Mouse (Mus musculus): ENCODE data around the gene Slc9b1. TPM values are rescaled to one million over a fixed set of nuclear protein-coding genes. Genes with fewer than 3 reads are reported as not detected.

The Slc9b1 gene
- polyA plus RNA-seq, 1 experiment from 2014 or later: not detected

- no peaks in the 10 kb centered on the region for H3K27me3 ChIP-seq (replicated peaks)
These were observed 29.5 kb upstream of the Slc9b1 start for GRCm38 (mm10) chr3:135318331-135318730.

GRCm38 (mm10) chr3:135324354-135324753 is 23.5 kb upstream of the Slc9b1 start:
- Histone ChIP-seq H3K36me3 (no peaks in the 10 kb centered on the region), H3K4me1 (replicated peaks) (no peaks in the 10 kb centered on the region), H3K4me2 (no peak overlapping the region), H3K27me3 (replicated peaks) (no peaks in the 10 kb centered on the region), H3K9ac (no peak overlapping the region), H3K4me3 (no peak overlapping the region), H3K9me3 (replicated peaks) (no peaks in the 10 kb centered on the region), H3K27ac (ENCODE audit: poor library complexity, severe bottlenecking) (no peak overlapping the region)
- ATAC-seq (ENCODE audit: insufficient number of reproducible peaks, low FRiP score): no peak
- WGBS: 75% methylated on average over 6 of the region's 6 CpGs

More at GRCm38 (mm10) chr3:135318331-135318730, 29.5 kb upstream of the Slc9b1 start:
- H3K36me3 ChIP-seq: no peaks in the 10 kb centered on the region
- no peak overlapping the region for H3K4me3 ChIP-seq
- H3K4me2 ChIP-seq: no peak overlapping the region
- ATAC-seq (ENCODE audit: insufficient number of reproducible peaks, low FRiP score): no peak
- 62% methylated on average over 11 of the region's 11 CpGs for WGBS
- no peak overlapping the region for H3K27ac ChIP-seq (ENCODE audit: poor library complexity, severe bottlenecking)
- peaks cover 4% of the 10 kb centered on the region; the same call in 1 of the 2 replicates for H3K9me3 ChIP-seq (replicated peaks)
- no peaks in the 10 kb centered on the region for H3K4me1 ChIP-seq (replicated peaks)
- H3K9ac ChIP-seq: no peak overlapping the region

GRCm38 (mm10) chr3:135327176-135327575 is 20.7 kb upstream of the Slc9b1 start:
- 73% methylated on average over 6 of the region's 6 CpGs for WGBS
- no peak overlapping the region for H3K9ac ChIP-seq
- H3K4me3 ChIP-seq: no peak overlapping the region
- H3K27ac ChIP-seq (ENCODE audit: poor library complexity, severe bottlenecking): no peak overlapping the region
- H3K9me3 ChIP-seq (replicated peaks): no peaks in the 10 kb centered on the region
- H3K4me2 ChIP-seq: no peak overlapping the region
- H3K4me1 ChIP-seq (replicated peaks): no peaks in the 10 kb centered on the region
- ATAC-seq (ENCODE audit: insufficient number of reproducible peaks, low FRiP score): no peak
- H3K27me3 ChIP-seq (replicated peaks): no peaks in the 10 kb centered on the region
- H3K36me3 ChIP-seq: no peaks in the 10 kb centered on the region

- Histone ChIP-seq H3K9ac (no peak overlapping the region), H3K36me3 (no peaks in the 10 kb centered on the region), H3K4me1 (replicated peaks) (no peaks in the 10 kb centered on the region), H3K9me3 (replicated peaks) (no peaks in the 10 kb centered on the region), H3K27me3 (replicated peaks) (no peaks in the 10 kb centered on the region), H3K4me2 (no peak overlapping the region), H3K27ac (ENCODE audit: poor library complexity, severe bottlenecking) (no peak overlapping the region), H3K4me3 (no peak overlapping the region)
- no peak for ATAC-seq (ENCODE audit: insufficient number of reproducible peaks, low FRiP score)
- WGBS: 57% methylated on average over 2 of the region's 2 CpGs
These were observed 20.2 kb upstream of the Slc9b1 start for GRCm38 (mm10) chr3:135327601-135328000.

GRCm38 (mm10) chr3:135328560-135328959 is 19.3 kb upstream of the Slc9b1 start:
- no peak overlapping the region for H3K27ac ChIP-seq (ENCODE audit: poor library complexity, severe bottlenecking)
- 29% methylated on average over 3 of the region's 3 CpGs for WGBS
- ATAC-seq (ENCODE audit: insufficient number of reproducible peaks, low FRiP score): no peak
- no peaks in the 10 kb centered on the region for H3K9me3 ChIP-seq (replicated peaks)
- H3K4me3 ChIP-seq: no peak overlapping the region
- no peak overlapping the region for H3K9ac ChIP-seq
- H3K36me3 ChIP-seq: no peaks in the 10 kb centered on the region
- H3K4me2 ChIP-seq: no peak overlapping the region
- no peaks in the 10 kb centered on the region for H3K4me1 ChIP-seq (replicated peaks)
- H3K27me3 ChIP-seq (replicated peaks): no peaks in the 10 kb centered on the region

- Histone ChIP-seq H3K27ac (ENCODE audit: poor library complexity, severe bottlenecking) (no peak overlapping the region), H3K27me3 (replicated peaks) (no peaks in the 10 kb centered on the region), H3K4me2 (no peak overlapping the region), H3K9me3 (replicated peaks) (no peaks in the 10 kb centered on the region), H3K36me3 (no peaks in the 10 kb centered on the region), H3K9ac (no peak overlapping the region), H3K4me3 (no peak overlapping the region), H3K4me1 (replicated peaks) (no peaks in the 10 kb centered on the region)
- no peak for ATAC-seq (ENCODE audit: insufficient number of reproducible peaks, low FRiP score)
These were observed 15.1 kb upstream of the Slc9b1 start for GRCm38 (mm10) chr3:135332691-135333090.

GRCm38 (mm10) chr3:135333763-135334162 is 14.1 kb upstream of the Slc9b1 start:
- Histone ChIP-seq H3K4me3 (no peak overlapping the region), H3K36me3 (no peaks in the 10 kb centered on the region), H3K27me3 (replicated peaks) (no peaks in the 10 kb centered on the region), H3K9ac (no peak overlapping the region), H3K4me1 (replicated peaks) (no peaks in the 10 kb centered on the region), H3K27ac (ENCODE audit: poor library complexity, severe bottlenecking) (no peak overlapping the region), H3K4me2 (no peak overlapping the region), H3K9me3 (replicated peaks) (no peaks in the 10 kb centered on the region)
- ATAC-seq (ENCODE audit: insufficient number of reproducible peaks, low FRiP score): no peak
- 36% methylated on average over 4 of the region's 4 CpGs for WGBS

- Histone ChIP-seq H3K27ac (ENCODE audit: poor library complexity, severe bottlenecking) (no peak overlapping the region), H3K4me3 (no peak overlapping the region), H3K36me3 (no peaks in the 10 kb centered on the region), H3K4me1 (replicated peaks) (peaks cover 3% of the 10 kb centered on the region; the same call in 1 of the 2 replicates), H3K9ac (no peak overlapping the region), H3K9me3 (replicated peaks) (no peaks in the 10 kb centered on the region), H3K27me3 (replicated peaks) (no peaks in the 10 kb centered on the region), H3K4me2 (no peak overlapping the region)
- no peak for ATAC-seq (ENCODE audit: insufficient number of reproducible peaks, low FRiP score)
These were observed 1.2 kb downstream of the Slc9b1 start for GRCm38 (mm10) chr3:135349022-135349421.

GRCm38 (mm10) chr3:135351857-135352256 is 4.0 kb downstream of the Slc9b1 start:
- Histone ChIP-seq H3K9me3 (replicated peaks) (no peaks in the 10 kb centered on the region), H3K36me3 (no peaks in the 10 kb centered on the region), H3K4me1 (replicated peaks) (no peaks in the 10 kb centered on the region), H3K27me3 (replicated peaks) (no peaks in the 10 kb centered on the region), H3K9ac (no peak overlapping the region), H3K27ac (ENCODE audit: poor library complexity, severe bottlenecking) (no peak overlapping the region), H3K4me3 (no peak overlapping the region), H3K4me2 (no peak overlapping the region)
- 85% methylated on average over 3 of the region's 3 CpGs for WGBS
- no peak for ATAC-seq (ENCODE audit: insufficient number of reproducible peaks, low FRiP score)

GRCm38 (mm10) chr3:135357394-135357793 is 9.6 kb downstream of the Slc9b1 start:
- H3K9ac ChIP-seq: no peak overlapping the region
- no peak overlapping the region for H3K4me3 ChIP-seq
- 76% methylated on average over 4 of the region's 4 CpGs for WGBS
- no peak overlapping the region for H3K4me2 ChIP-seq
- H3K27ac ChIP-seq (ENCODE audit: poor library complexity, severe bottlenecking): no peak overlapping the region
- H3K9me3 ChIP-seq (replicated peaks): no peaks in the 10 kb centered on the region
- H3K4me1 ChIP-seq (replicated peaks): no peaks in the 10 kb centered on the region
- no peaks in the 10 kb centered on the region for H3K27me3 ChIP-seq (replicated peaks)
- H3K36me3 ChIP-seq: no peaks in the 10 kb centered on the region
- no peak for ATAC-seq (ENCODE audit: insufficient number of reproducible peaks, low FRiP score)

GRCm38 (mm10) chr3:135375836-135376235 is 28.0 kb downstream of the Slc9b1 start:
- no peak for ATAC-seq (ENCODE audit: insufficient number of reproducible peaks, low FRiP score)
- WGBS: 80% methylated on average over 3 of the region's 3 CpGs

GRCm38 (mm10) chr3:135377445-135377844 is 29.6 kb downstream of the Slc9b1 start:
- Histone ChIP-seq H3K9ac (no peak overlapping the region), H3K4me2 (no peak overlapping the region), H3K27ac (ENCODE audit: poor library complexity, severe bottlenecking) (no peak overlapping the region), H3K9me3 (replicated peaks) (no peaks in the 10 kb centered on the region), H3K36me3 (no peaks in the 10 kb centered on the region), H3K4me1 (replicated peaks) (no peaks in the 10 kb centered on the region), H3K27me3 (replicated peaks) (no peaks in the 10 kb centered on the region), H3K4me3 (no peak overlapping the region)
- WGBS: 84% methylated on average over 10 of the region's 10 CpGs
- no peak for ATAC-seq (ENCODE audit: insufficient number of reproducible peaks, low FRiP score)

More at GRCm38 (mm10) chr3:135375836-135376235, 28.0 kb downstream of the Slc9b1 start:
- Histone ChIP-seq H3K9ac (no peak overlapping the region), H3K4me3 (no peak overlapping the region), H3K36me3 (no peaks in the 10 kb centered on the region), H3K27me3 (replicated peaks) (no peaks in the 10 kb centered on the region), H3K4me2 (no peak overlapping the region), H3K9me3 (replicated peaks) (no peaks in the 10 kb centered on the region), H3K4me1 (replicated peaks) (no peaks in the 10 kb centered on the region), H3K27ac (ENCODE audit: poor library complexity, severe bottlenecking) (no peak overlapping the region)
